In genomic region chr14:76649927-76650326, GRCm38 (mm10) we compare ENCODE assay signal across 22 mouse cellular contexts.
A peak's percentile ranks its signal among the peaks of the same experiment; 100 is the strongest.
DNase-seq lines count a peak whose midpoint lies in the region; ATAC-seq and TF ChIP-seq lines count a peak whose summit lies in the region.
"Had no signal": no experiment of that assay in that cellular context is flagged by ENCODE, and none has a peak within 500 bp of the region (broad histone marks: within the 10 kb centered on the region; RNA-seq: fewer than 3 reads in every experiment).

No protein-coding gene starts in this region.

- intact Hi-C loops in left cerebral cortex, postnatal 14 days (cut with DNase I), result no loop called here

- no peak overlapping the region for H3K9ac ChIP-seq in stomach, embryonic 15.5 days
- no peak overlapping the region for H3K9ac ChIP-seq in stomach, postnatal 0 days (ENCODE audit: low read length)
- H3K9ac ChIP-seq in liver, embryonic 11.5 days (ENCODE audit: low read depth, low read length), result no peak overlapping the region
- H3K9ac ChIP-seq in liver, embryonic 15.5 days, result no peak overlapping the region
- H3K9ac ChIP-seq: forebrain, embryonic 13.5 days; forebrain, postnatal 0 days; heart, embryonic 15.5 days had no signal

- H3K27ac ChIP-seq in stomach, embryonic 15.5 days, result no peak overlapping the region
- H3K27ac ChIP-seq in stomach, postnatal 0 days (replicated peaks), result no peak overlapping the region
- H3K27ac ChIP-seq in liver, embryonic 11.5 days (ENCODE audit: low read depth, low read length), result no peak overlapping the region
- no peak overlapping the region for H3K27ac ChIP-seq in liver, embryonic 15.5 days (replicated peaks)
- H3K27ac ChIP-seq in hindbrain, embryonic 10.5 days, result no peak overlapping the region
- H3K27ac ChIP-seq: embryonic facial prominence, embryonic 10.5 days; forebrain, embryonic 13.5 days; heart, adult 2 months; heart, embryonic 15.5 days had no signal

- H3K4me3 ChIP-seq in stomach, embryonic 15.5 days (replicated peaks), result no peak overlapping the region
- no peak overlapping the region for H3K4me3 ChIP-seq in stomach, postnatal 0 days (ENCODE audit: low read depth, low read length)
- no peak overlapping the region for H3K4me3 ChIP-seq in liver, embryonic 11.5 days (ENCODE audit: low read depth, low read length)
- H3K4me3 ChIP-seq in liver, embryonic 15.5 days (replicated peaks), result no peak overlapping the region
- H3K4me3 ChIP-seq in hindbrain, embryonic 10.5 days, result no peak overlapping the region
- H3K4me3 ChIP-seq: embryonic facial prominence, embryonic 10.5 days; forebrain, embryonic 13.5 days; heart, adult 2 months; heart, embryonic 15.5 days had no signal

- no peaks in the 10 kb centered on the region for H3K27me3 ChIP-seq in stomach, embryonic 15.5 days (replicated peaks)
- no peaks in the 10 kb centered on the region for H3K27me3 ChIP-seq in stomach, postnatal 0 days (ENCODE audit: control insufficient read depth, insufficient read depth, low read length)
- no peaks in the 10 kb centered on the region for H3K27me3 ChIP-seq in liver, embryonic 11.5 days (replicated peaks; ENCODE audit: control insufficient read depth, insufficient read depth, low read length)
- no peaks in the 10 kb centered on the region for H3K27me3 ChIP-seq in liver, embryonic 15.5 days
- no peaks in the 10 kb centered on the region for H3K27me3 ChIP-seq in hindbrain, embryonic 10.5 days (ENCODE audit: insufficient read depth, poor library complexity, severe bottlenecking)
- H3K27me3 ChIP-seq: forebrain, embryonic 13.5 days; heart, embryonic 15.5 days; Patski had no signal

- H3K36me3 ChIP-seq in stomach, embryonic 15.5 days, result no peaks in the 10 kb centered on the region
- H3K36me3 ChIP-seq in stomach, postnatal 0 days (ENCODE audit: control insufficient read depth, insufficient read depth, low read length), result no peaks in the 10 kb centered on the region
- H3K36me3 ChIP-seq in liver, embryonic 11.5 days (ENCODE audit: control insufficient read depth, insufficient read depth, low read length), result no peaks in the 10 kb centered on the region
- no peaks in the 10 kb centered on the region for H3K36me3 ChIP-seq in liver, embryonic 15.5 days (replicated peaks)
- no peaks in the 10 kb centered on the region for H3K36me3 ChIP-seq in hindbrain, embryonic 10.5 days
- H3K36me3 ChIP-seq: embryonic facial prominence, embryonic 10.5 days; heart, embryonic 15.5 days had no signal

- no peak for TF ChIP-seq EP300 in stomach, postnatal 0 days (optimal IDR thresholded peaks at IDR 0.05)

- ATAC-seq in stomach, embryonic 15.5 days (ENCODE audit: insufficient read depth, low FRiP score, low read depth), result peak; percentile 28; the same call in 1 of the 2 replicates
- no peak for ATAC-seq in stomach, postnatal 0 days (ENCODE audit: low FRiP score, low TSS enrichment)
- peak; percentile 87 for ATAC-seq in liver, embryonic 11.5 days (replicated peaks; ENCODE audit: low FRiP score)
- peak; percentile 75 for ATAC-seq in liver, embryonic 15.5 days (ENCODE audit: insufficient read depth)
- peak; percentile 73 for ATAC-seq in megakaryocyte-erythroid progenitor cell, adult 5-6 weeks (replicated peaks; ENCODE audit: low FRiP score, low TSS enrichment, poor library complexity, severe bottlenecking)
- ATAC-seq: activated CD4-positive, CD25-positive, alpha-beta regulatory T cell, adult 4 months; forebrain, embryonic 13.5 days; forebrain, postnatal 0 days; hindbrain, embryonic 16.5 days; Patski had no signal

- DNase-seq in stomach, postnatal 0 days (ENCODE audit: low spot score), result no peak
- no peak for DNase-seq in liver, embryonic 11.5 days (ENCODE audit: low spot score)
- DNase-seq in right cerebral cortex, adult 18-20 months, result no peak
- no peak for DNase-seq in left cerebral cortex, postnatal 14 days (ENCODE audit: low spot score in 2 of 2)
- DNase-seq in hindbrain, embryonic 10.5 days (ENCODE audit: low spot score), result no peak
- DNase-seq: adrenal gland, adult 2 months; adrenal gland, postnatal 25 days; cerebellum, adult 11-12 months; cerebellum, postnatal 10 days; forebrain, postnatal 0 days; gastrocnemius, postnatal 14 days; heart, adult 2 months had no signal

- H3K9me3 ChIP-seq in stomach, embryonic 15.5 days, result no peaks in the 10 kb centered on the region
- no peaks in the 10 kb centered on the region for H3K9me3 ChIP-seq in stomach, postnatal 0 days (ENCODE audit: control insufficient read depth, low read length)
- H3K9me3 ChIP-seq in liver, embryonic 11.5 days (ENCODE audit: control insufficient read depth, low read length), result peaks cover 2% of the 10 kb centered on the region; the same call in 1 of the 2 replicates
- no peaks in the 10 kb centered on the region for H3K9me3 ChIP-seq in liver, embryonic 15.5 days (replicated peaks)
- H3K9me3 ChIP-seq in hindbrain, embryonic 10.5 days, result no peaks in the 10 kb centered on the region
- H3K9me3 ChIP-seq: embryonic facial prominence, embryonic 10.5 days; forebrain, embryonic 13.5 days; heart, embryonic 15.5 days had no signal

- no peak for TF ChIP-seq CTCF in stomach, postnatal 0 days (IDR thresholded peaks at IDR 0.05; ENCODE audit: low read depth)

- H3K4me2 ChIP-seq in stomach, embryonic 15.5 days, result no peak overlapping the region
- H3K4me2 ChIP-seq in stomach, postnatal 0 days (replicated peaks; ENCODE audit: low read depth), result no peak overlapping the region
- no peak overlapping the region for H3K4me2 ChIP-seq in liver, embryonic 11.5 days
- no peak overlapping the region; the same call in 1 of the 2 replicates for H3K4me2 ChIP-seq in liver, embryonic 15.5 days
- H3K4me2 ChIP-seq: forebrain, embryonic 13.5 days; heart, embryonic 11.5 days; heart, embryonic 15.5 days had no signal

- 85% methylated on average over 3 of the region's 3 CpGs for WGBS in stomach, embryonic 15.5 days
- WGBS in stomach, postnatal 0 days, result 88% methylated on average over 3 of the region's 3 CpGs
- WGBS in liver, embryonic 11.5 days, result 50% methylated on average over 3 of the region's 3 CpGs
- 25% methylated on average over 3 of the region's 3 CpGs for WGBS in liver, embryonic 15.5 days (ENCODE audit: insufficient replicate concordance)
- 87% methylated on average over 3 of the region's 3 CpGs for WGBS in hindbrain, embryonic 10.5 days

- H3K4me1 ChIP-seq in stomach, embryonic 15.5 days, result no peaks in the 10 kb centered on the region
- H3K4me1 ChIP-seq in stomach, postnatal 0 days (replicated peaks; ENCODE audit: control insufficient read depth, insufficient read depth), result no peaks in the 10 kb centered on the region
- peaks cover 6% of the 10 kb centered on the region; the same call in 1 of the 2 replicates for H3K4me1 ChIP-seq in liver, embryonic 11.5 days (replicated peaks; ENCODE audit: control insufficient read depth, insufficient read depth, low read length)
- H3K4me1 ChIP-seq in liver, embryonic 15.5 days (replicated peaks), result peaks cover 16% of the 10 kb centered on the region
- H3K4me1 ChIP-seq in hindbrain, embryonic 10.5 days (replicated peaks), result peaks cover 13% of the 10 kb centered on the region
- H3K4me1 ChIP-seq: heart, embryonic 15.5 days had no signal
